Mouse (Mus musculus) embryonic facial prominence, embryonic 11.5 days (tissue): Measurements from ENCODE around the gene Tada2b. TPM values are rescaled to one million over a fixed set of nuclear protein-coding genes. Genes with fewer than 3 reads are reported as not detected.

Source experiments
- ATAC-seq: fragments of 200-750 bp; cut with Nextera tagmentation; replicated peaks from 2 replicates; pipeline ENCODE4 v1.8.0; 2017; ENCODE audit warnings: low read depth; ENCODE audit not compliant: insufficient number of reproducible peaks, low FRiP score, low TSS enrichment
- DNase-seq: peaks from one replicate; pipeline ENCODE4 v3.0.0-alpha.2; 2015; ENCODE audit warnings: low spot score
- H3K27ac ChIP-seq: fragments of 300-500 bp; sonication (generic); replicated peaks from 2 replicates; pipeline ENCODE4 v1.5.1; 2014; ENCODE audit warnings: mild to moderate bottlenecking, low read depth, low read length, control low read depth
- H3K27me3 ChIP-seq: fragments of 300-500 bp; sonication (generic); 2 replicates; pipeline ENCODE4 v1.6.1; 2014; ENCODE audit warnings: mild to moderate bottlenecking, low read length, moderate library complexity, mixed read lengths; ENCODE audit not compliant: control insufficient read depth, insufficient read depth
- H3K36me3 ChIP-seq: fragments of 300-500 bp; sonication (generic); replicated peaks from 2 replicates; pipeline ENCODE4 v1.6.1; 2014; ENCODE audit warnings: low read depth, mild to moderate bottlenecking, low read length, moderate library complexity, mixed read lengths; ENCODE audit not compliant: control insufficient read depth, insufficient read depth
- H3K4me1 ChIP-seq: fragments of 300-500 bp; sonication (generic); 2 replicates; pipeline ENCODE4 v1.6.1; 2014; ENCODE audit warnings: low read length, mixed read lengths; ENCODE audit not compliant: control insufficient read depth, insufficient read depth
- H3K4me2 ChIP-seq: fragments of 300-500 bp; sonication (generic); 2 replicates; pipeline ENCODE4 v1.6.1; 2014; ENCODE audit warnings: low read depth, mild to moderate bottlenecking, control low read depth, low read length, moderate library complexity
- H3K4me3 ChIP-seq: fragments of 300-500 bp; sonication (generic); 2 replicates; pipeline ENCODE4 v1.5.1; 2014; ENCODE audit warnings: low read depth, low read length, control low read depth
- H3K9ac ChIP-seq: fragments of 300-500 bp; sonication (generic); replicated peaks from 2 replicates; pipeline ENCODE4 v1.6.1; 2014; ENCODE audit warnings: mild to moderate bottlenecking, control low read depth, low read length
- H3K9me3 ChIP-seq: fragments of 300-500 bp; sonication (generic); replicated peaks from 2 replicates; pipeline ENCODE4 v1.6.1; 2016; ENCODE audit warnings: mild to moderate bottlenecking, low read length, inconsistent platforms, mixed read lengths; ENCODE audit not compliant: control insufficient read depth
- WGBS: fragments of 180-500 bp; shearing (Covaris S2); extraction: QIAGEN DNeasy Blood & Tissue Kit; methylation state at CpG from one replicate; pipeline ENCODE4 v1.1.7; 2014; 5-methylcytosine and 5-hydroxymethylcytosine counted together
- polyA plus RNA-seq: library from polyadenylated mRNA; unstranded; fragments of >200 nt; fragmentation: Nextera tagmentation; extraction: Ambion mirVana; gene quantifications from 2 replicates; pipeline ENCODE4 v1.2.1, GENCODE M21; 2014

The Tada2b gene
- polyA plus RNA-seq, 1 experiment from 2014 or later: 3.1 TPM

DNA sequence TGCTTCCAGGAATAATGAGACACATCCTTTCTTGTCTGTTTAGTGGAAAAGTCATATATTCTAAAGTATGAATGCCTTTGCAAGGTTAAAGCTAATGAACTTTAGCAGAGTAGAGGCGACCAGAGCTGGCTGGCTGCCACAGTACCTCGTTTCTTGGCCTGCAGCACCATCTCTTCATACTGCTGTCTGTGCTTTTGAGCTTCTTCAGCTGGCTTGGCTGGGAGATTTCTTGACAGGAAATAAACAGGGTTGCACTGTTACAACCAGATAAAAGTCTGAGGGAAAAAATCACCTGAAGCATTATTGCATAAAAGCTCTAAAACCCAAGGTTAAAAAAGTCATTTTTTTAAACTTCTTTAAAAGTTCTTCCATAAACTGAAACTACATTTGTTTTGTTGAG is 38.7 kb upstream of the Tada2b start:
- Histone ChIP-seq H3K36me3 (peaks cover 2% of the 10 kb centered on the region; the same call in 1 of the 2 replicates), H3K4me3 (no peak overlapping the region), H3K27me3 (no peaks in the 10 kb centered on the region), H3K4me2 (no peak overlapping the region), H3K9ac (no peak overlapping the region), H3K27ac (no peak overlapping the region), H3K9me3 (no peaks in the 10 kb centered on the region), H3K4me1 (no peaks in the 10 kb centered on the region; the same call in 1 of the 2 replicates)
- ATAC-seq (no peak), DNase-seq (no peak)
- WGBS: 95% methylated on average over 2 of the region's 2 CpGs

DNA sequence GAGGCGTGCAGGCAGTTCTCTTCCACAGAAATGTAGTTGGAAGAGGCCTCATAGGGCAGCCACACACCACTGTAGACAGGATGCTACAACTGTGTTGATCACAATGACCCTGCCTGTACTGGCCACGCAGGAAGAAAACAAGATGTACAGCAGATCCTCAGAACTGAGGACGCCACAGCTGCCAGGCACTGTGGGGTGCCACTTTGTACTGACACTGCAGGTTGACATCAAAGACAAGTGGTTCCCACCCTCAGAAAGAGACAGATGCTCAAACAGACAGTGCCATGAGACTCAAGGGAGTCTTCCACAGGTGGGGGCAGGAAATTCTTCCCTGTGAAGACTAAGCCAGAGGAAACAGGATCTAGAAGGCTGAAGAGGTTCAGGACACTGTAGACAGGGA is 35.7 kb upstream of the Tada2b start:
- H3K9me3 ChIP-seq: no peaks in the 10 kb centered on the region
- H3K36me3 ChIP-seq: peaks cover 2% of the 10 kb centered on the region; the same call in 1 of the 2 replicates
- no peaks in the 10 kb centered on the region for H3K4me1 ChIP-seq
- no peak overlapping the region for H3K27ac ChIP-seq
- DNase-seq (no peak), ATAC-seq (no peak)
- WGBS: 93% methylated on average over 3 of the region's 3 CpGs
- no peaks in the 10 kb centered on the region for H3K27me3 ChIP-seq
- H3K9ac ChIP-seq: no peak overlapping the region
- H3K4me3 ChIP-seq: no peak overlapping the region
- H3K4me2 ChIP-seq: no peak overlapping the region

DNA sequence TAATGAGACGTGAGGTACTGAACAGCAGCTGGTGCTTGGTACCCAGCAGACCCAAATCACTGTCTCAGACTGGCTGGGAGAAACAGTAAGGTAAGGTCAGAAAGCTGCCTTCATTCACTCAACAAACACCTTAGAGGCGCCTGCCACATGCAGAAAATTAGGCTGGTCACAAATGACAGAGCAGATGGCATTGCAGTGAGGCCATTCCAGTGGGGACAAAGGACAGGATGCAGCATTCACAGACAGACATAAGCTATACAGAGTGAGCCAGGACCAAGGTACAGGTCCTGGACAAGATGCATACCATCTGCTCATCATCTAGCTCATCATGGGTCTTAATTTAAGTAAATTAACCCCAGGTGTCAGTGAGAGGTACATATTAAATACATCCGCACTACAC is 33.5 kb upstream of the Tada2b start:
- 74% methylated on average over 3 of the region's 3 CpGs for WGBS
- H3K9ac ChIP-seq: no peak overlapping the region
- H3K4me3 ChIP-seq: no peak overlapping the region
- no peaks in the 10 kb centered on the region for H3K4me1 ChIP-seq
- no peaks in the 10 kb centered on the region for H3K27me3 ChIP-seq
- H3K36me3 ChIP-seq: peaks cover 2% of the 10 kb centered on the region; the same call in 1 of the 2 replicates
- ATAC-seq (no peak), DNase-seq (no peak)
- no peaks in the 10 kb centered on the region for H3K9me3 ChIP-seq
- H3K27ac ChIP-seq: no peak overlapping the region
- no peak overlapping the region for H3K4me2 ChIP-seq

DNA sequence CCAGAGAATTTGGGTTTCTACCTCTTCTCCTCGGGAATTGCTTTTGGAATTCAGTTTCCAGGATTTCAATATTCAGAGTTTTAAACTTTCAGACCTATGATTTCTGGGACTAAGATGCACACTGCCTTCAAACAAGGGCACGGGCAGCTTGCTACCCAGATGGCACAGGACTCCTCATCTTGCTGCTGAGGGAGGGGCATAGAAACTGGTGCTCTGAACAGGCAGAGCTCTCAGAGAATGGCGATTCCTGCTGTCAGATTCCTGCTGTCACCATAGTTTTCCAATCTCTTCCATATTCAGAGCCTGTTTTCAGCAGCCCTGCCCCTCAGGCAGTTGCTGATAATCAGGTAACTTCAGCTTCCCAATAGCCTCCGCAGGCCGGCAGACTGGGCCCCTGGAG is 31.5 kb upstream of the Tada2b start:
- H3K4me2 ChIP-seq: no peak overlapping the region
- H3K4me3 ChIP-seq: no peak overlapping the region
- no peaks in the 10 kb centered on the region for H3K4me1 ChIP-seq
- no peak overlapping the region for H3K27ac ChIP-seq
- H3K9ac ChIP-seq: no peak overlapping the region
- H3K27me3 ChIP-seq: no peaks in the 10 kb centered on the region
- peaks cover 2% of the 10 kb centered on the region; the same call in 1 of the 2 replicates for H3K36me3 ChIP-seq
- 82% methylated on average over 5 of the region's 5 CpGs for WGBS
- DNase-seq (no peak), ATAC-seq (no peak)
- no peaks in the 10 kb centered on the region for H3K9me3 ChIP-seq

DNA sequence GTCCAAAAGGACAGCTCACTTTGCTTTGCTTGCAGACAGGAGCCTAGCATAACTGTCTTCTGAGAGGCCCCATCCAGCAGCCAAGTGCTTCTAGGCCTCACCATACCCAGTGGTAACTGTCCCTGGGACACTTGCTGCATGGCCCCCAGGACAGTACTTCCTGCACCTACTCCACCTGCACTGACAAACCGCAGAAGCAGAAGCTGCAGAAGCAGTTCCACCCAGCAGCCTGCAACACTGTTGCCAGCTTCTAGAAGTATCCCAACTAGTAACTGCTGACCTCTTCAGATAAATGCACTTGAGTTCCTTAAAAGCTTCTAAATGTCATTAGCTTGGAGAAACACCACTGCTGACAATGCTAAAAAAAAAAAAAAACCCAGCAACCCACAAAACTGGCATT is 31.0 kb upstream of the Tada2b start:
- Histone ChIP-seq H3K9me3 (no peaks in the 10 kb centered on the region), H3K4me1 (no peaks in the 10 kb centered on the region), H3K27me3 (no peaks in the 10 kb centered on the region), H3K4me2 (no peak overlapping the region), H3K36me3 (peaks cover 2% of the 10 kb centered on the region; the same call in 1 of the 2 replicates), H3K27ac (no peak overlapping the region), H3K4me3 (no peak overlapping the region), H3K9ac (no peak overlapping the region)
- no peak for DNase-seq
- 100% methylated on average over 1 of the region's 1 CpGs for WGBS
- no peak for ATAC-seq

DNA sequence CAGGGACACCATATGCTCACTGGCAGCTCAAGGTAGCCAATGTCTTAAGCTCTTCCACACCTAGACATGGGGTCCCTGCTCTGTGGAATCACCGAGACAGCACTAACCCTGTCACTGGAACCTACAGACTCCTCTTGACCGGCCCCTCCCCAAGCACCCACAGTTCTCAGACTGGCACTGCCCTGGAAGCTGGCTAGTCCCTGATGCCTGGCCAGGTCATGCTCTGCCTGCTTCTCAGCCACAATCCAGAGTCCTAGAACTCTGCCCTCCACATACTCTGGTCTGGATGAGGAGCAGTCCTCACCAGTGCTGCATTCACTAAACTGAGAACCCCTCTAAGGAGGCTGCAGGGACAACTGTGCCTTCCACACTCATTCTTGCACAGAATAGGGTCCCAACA is 26.9 kb upstream of the Tada2b start:
- Histone ChIP-seq H3K4me1 (no peaks in the 10 kb centered on the region), H3K9ac (no peak overlapping the region), H3K27me3 (no peaks in the 10 kb centered on the region), H3K4me3 (no peak overlapping the region), H3K9me3 (no peaks in the 10 kb centered on the region), H3K4me2 (no peak overlapping the region), H3K27ac (no peak overlapping the region), H3K36me3 (no peaks in the 10 kb centered on the region; the same call in 1 of the 2 replicates)
- DNase-seq (no peak), ATAC-seq (no peak)
- WGBS: 97% methylated on average over 2 of the region's 2 CpGs

DNA sequence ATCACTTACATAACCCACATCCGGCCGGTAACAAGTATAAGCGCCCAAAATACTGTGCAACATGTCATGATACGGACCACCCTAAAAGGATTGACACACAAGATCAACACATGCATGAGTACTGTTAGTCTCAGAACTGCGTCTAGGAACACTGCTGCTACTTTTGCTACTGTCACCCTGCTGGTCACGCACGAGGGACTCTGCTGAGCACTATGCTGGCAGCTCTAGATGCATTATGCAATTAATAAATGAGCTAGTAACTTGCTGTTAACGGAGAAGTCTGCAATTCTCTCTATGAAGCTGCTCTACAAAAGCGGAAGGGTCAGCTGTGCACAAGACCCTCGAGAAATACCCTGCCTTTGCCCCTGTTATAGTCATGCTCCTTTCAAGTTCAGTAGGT is 24.3 kb upstream of the Tada2b start:
- H3K36me3 ChIP-seq: no peaks in the 10 kb centered on the region; the same call in none of the 2 replicates
- no peak overlapping the region for H3K9ac ChIP-seq
- DNase-seq: no peak
- H3K4me2 ChIP-seq: no peak overlapping the region
- no peaks in the 10 kb centered on the region for H3K27me3 ChIP-seq
- no peak for ATAC-seq
- H3K9me3 ChIP-seq: no peaks in the 10 kb centered on the region
- H3K27ac ChIP-seq: no peak overlapping the region
- 90% methylated on average over 10 of the region's 10 CpGs for WGBS
- H3K4me1 ChIP-seq: no peaks in the 10 kb centered on the region
- no peak overlapping the region for H3K4me3 ChIP-seq

DNA sequence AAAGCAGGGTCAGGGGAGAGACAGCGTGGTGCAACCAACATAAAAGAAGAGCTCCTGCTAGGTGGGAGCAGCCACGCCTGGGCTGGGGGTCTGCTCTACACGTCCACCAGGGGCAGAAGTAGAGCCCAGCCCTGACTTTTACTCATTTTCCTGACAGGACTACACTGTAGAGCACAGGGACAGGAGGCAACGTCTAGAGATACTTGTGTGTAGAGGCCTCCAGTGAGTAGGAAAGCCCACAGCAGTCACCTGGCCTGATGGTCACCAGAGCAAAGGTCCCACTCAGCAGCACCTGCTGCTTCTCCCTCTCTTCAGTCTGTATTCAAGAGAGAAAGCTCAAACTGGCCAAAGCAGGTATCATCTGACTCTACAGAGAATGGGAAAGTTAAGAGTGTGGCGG is 21.6 kb upstream of the Tada2b start:
- no peaks in the 10 kb centered on the region; the same call in none of the 2 replicates for H3K36me3 ChIP-seq
- H3K4me3 ChIP-seq: no peak overlapping the region
- ATAC-seq (no peak), DNase-seq (no peak)
- H3K9ac ChIP-seq: no peak overlapping the region
- H3K27me3 ChIP-seq: no peaks in the 10 kb centered on the region
- no peaks in the 10 kb centered on the region for H3K4me1 ChIP-seq
- H3K4me2 ChIP-seq: no peak overlapping the region
- no peaks in the 10 kb centered on the region for H3K9me3 ChIP-seq
- 76% methylated on average over 5 of the region's 5 CpGs for WGBS
- no peak overlapping the region for H3K27ac ChIP-seq
